Mouse (Mus musculus) megakaryocyte-erythroid progenitor cell, adult 5-6 weeks (primary cell): ENCODE measurements at regions not wholly inside any gene's neighbourhood (a gene's known extent, or its start where the extent isn't known, plus 50 kb on each side); places are given as distances from the start of the nearest gene placed in this dataset.
A peak's percentile ranks its signal among the peaks of the same experiment; 100 is the strongest.
"Not testable (repeated sequence)": the region's sequence is repeated elsewhere in the genome, so short reads cannot be mapped to it uniquely, and the experiment has no call there.

Experiments used
- ATAC-seq: replicated peaks from 2 replicates; pipeline ENCODE4 v1.8.0; 2016; ENCODE audit warnings: mild to moderate bottlenecking, inconsistent platforms; ENCODE audit not compliant: severe bottlenecking, poor library complexity, low FRiP score, low TSS enrichment

DNA sequence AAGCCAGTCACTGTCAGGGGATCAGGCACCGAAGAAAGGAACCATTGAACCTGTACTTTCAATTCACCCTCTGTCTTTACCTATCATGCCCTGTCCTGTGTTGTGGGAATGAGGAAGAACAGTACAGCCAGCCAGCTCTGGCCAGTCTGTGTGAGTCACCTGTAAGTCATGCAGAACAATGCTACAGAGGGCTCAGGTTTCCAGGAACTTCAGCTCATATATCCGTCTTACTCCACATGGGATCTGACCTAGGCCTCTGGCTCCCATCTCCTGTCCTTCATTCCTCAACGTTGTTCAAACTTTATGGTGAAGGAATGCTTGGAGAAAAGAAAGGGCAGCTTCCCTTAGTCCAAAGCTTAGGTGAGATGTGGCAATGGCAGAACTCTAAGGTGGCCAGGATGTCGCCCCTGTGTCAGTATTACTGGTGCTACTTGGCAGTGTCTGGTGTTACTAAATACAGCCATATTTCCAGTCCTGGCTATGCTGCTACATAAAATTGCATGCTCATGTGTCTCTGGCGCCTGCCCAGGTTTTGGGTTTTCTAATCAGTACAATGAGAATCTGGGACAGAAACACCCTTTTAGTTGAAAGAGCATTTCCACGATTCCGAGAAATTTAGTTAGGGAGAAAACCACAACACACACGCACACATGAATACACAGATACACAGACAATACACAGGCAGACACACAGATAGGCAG, 140.7 kb upstream of the Gmds start:
- no peak for ATAC-seq

- no peak for ATAC-seq
Measured at GRCm38 (mm10) chr13:32465787-32466186, 127.2 kb upstream of the Gmds start.

- ATAC-seq = no peak
Measured at GRCm38 (mm10) chr13:32465041-32465682, 126.6 kb upstream of the Gmds start.

GRCm38 (mm10) chr13:32454419-32455146, 116.0 kb upstream of the Gmds start:
- no peak for ATAC-seq

DNA sequence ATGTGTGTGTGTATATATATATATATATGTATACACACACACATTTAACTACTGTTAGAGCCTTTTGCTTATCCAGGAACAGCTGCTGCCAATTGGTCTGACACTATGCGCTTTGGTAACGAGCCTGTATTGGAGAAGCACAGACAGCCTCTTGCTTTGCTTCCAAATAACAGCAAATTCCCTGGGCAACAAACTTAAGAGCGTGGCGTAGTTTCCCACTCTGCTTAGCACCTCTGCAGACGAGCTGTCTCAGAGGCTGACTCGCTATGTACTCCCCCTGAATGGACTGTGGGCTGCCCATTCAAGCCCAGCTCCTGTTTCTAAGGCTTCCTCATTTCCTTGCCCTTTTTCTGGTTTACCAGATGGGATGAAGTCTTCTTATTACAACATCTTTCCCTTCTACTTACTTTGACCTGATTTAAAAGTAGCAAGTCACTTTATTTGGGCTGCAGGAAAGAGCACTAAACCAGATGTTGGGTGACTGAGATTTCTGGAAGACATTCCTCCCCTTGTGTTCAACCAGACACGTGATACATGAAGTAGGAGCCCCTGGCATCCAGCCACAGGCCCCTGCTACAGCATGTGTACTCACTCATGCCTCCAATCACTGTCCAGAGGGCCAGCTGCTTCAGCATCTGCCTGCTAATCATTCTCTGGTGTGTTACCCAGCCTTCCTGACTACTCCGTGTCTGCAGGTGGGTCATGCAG, 111.3 kb upstream of the Gmds start:
- no peak for ATAC-seq

DNA sequence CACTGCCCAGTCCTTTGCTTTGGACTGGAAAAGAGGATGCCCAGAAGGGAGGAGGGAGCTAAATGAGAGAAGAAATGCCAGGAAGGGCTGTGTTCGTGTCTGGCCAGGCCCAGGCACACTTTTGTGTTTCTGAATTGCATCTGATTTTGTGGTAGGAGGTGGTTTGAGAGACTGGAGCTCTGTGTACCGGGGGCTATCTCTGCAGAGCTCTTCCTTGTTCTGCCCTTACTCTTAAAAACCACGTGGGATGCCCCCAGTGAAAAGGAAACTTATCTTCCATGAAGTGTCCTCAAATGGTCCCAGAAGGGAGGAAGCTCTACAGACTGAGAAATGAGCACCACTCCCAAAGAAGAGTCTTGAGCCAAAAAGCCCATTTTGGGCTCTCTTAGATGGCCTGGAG, 106.0 kb upstream of the Gmds start:
- no peak for ATAC-seq

- ATAC-seq = no peak
Measured at GRCm38 (mm10) chr13:32442025-32442424, 103.5 kb upstream of the Gmds start.

GRCm38 (mm10) chr13:32435136-32435535, 96.6 kb upstream of the Gmds start:
- ATAC-seq = no peak

- ATAC-seq = no peak
Measured at GRCm38 (mm10) chr13:32428482-32428881, 89.9 kb upstream of the Gmds start.

DNA sequence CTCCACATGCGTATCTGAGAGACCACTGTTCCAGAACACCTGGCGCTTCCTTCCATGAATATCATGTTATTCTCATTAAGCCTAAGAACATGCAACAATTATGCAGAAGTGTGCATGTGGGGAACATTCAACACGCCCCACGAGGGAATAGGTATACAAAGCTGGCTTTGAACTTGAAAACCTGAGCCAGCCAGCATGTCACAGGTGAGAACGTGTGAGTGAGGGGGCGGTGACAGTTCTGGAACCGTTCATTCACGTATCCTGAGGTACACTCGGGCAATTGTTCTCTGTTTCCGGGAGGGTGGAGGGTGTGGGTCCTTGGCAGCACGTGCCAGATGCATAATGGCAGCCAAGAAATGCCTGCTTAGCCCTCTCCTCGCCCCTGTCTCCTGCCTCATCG, 88.4 kb upstream of the Gmds start:
- no peak for ATAC-seq

DNA sequence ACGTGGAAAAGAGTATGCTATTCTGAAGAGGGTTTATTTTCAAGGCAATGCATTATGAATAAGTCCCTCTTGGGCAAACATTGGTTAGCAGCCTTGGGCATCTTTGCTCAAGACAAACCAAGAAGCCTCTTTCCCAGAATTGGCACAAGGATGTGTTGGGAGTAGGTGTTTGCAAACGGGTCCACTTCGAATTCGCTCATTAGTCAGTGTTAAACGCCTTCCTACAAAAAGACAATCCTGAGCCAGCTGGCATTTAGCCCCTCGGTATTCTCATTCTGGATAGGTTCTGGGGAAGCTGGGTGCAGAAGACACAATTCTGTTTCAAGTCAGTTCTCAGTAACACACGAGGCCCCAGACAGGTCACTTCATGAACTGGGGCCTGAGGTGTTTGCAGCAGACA, 87.7 kb upstream of the Gmds start:
- no peak for ATAC-seq

DNA sequence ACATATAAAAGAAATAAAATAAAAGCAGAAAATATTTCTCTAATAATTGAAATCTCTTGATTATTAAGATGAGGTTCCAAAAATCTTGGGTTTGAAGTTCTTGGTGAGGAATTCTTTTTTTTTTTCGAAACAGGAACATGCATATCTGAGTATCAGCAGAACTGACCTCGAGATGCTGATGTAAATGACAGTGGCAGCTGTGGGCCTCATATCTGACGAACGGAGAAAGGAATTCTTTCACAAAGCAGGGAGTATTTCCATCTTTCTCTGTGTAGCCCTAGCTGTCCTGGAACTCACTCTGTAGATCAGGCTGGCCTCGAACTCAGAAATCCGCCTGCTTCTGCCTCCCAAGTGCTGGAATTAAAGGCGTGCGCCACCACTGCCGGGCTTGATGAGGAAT, 86.0 kb upstream of the Gmds start:
- ATAC-seq = not testable (repeated sequence)

DNA sequence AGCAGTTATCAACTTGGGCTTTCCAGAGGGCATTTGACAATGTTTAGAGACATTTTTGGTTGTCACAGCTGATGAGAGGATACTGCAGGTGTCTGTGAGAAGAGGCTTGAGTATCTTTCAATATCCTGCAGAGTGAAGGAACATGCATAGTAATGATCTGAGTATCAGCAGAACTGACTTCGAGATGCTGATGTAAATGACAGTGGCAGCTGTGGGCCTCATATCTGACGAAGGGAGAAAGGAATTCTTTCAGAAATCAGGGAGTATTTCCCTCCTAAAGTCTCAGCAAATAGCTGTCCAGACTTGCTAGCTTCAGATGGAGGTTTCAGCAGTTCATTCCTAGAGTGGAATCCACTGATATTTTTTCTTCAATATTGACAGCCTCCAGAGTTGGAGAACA, 83.9 kb upstream of the Gmds start:
- ATAC-seq = no peak

GRCm38 (mm10) chr13:32419326-32419725, 80.8 kb upstream of the Gmds start:
- ATAC-seq = no peak

DNA sequence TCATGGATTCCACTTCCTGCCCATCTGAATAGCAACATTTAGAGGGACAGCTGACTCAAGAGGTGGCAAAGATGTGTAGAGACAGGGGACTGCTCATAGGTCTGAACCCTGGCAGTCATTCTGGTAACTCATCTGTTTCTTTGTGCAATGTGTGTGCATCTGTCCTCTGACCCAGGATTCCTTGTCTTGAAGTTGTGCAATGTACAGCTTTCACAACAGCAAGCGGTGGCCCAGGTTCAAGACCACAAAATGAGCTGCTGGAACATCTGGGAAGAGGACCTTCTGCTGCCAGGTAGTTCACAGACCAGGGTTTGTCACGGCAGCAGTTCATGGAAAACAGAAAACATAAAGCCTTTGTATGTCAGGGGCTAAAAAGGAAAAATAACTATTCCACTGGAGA, 80.1 kb upstream of the Gmds start:
- ATAC-seq = no peak

DNA sequence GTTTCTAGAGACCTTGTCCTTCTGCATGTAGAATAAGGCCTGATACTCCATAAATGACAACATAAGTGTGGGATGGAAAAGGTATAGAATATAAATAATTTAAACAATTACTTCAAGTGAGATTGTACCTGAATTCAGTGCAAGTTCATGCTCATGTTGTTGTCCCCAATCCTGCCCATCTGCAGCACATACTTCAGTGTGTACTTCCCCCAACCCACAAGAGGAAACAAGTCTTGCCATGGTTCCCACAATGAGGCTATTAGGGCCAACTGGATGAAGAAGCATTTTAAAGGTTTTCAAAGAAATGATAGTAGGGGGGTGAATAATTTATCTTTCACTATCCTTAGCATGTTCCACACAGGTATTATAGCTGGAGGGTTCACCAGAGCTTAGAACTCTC, 79.4 kb upstream of the Gmds start:
- ATAC-seq = no peak

- ATAC-seq = peak; percentile 74; the same call in 1 of the 2 replicates
Measured at GRCm38 (mm10) chr13:32411287-32411935, 72.9 kb upstream of the Gmds start.

DNA sequence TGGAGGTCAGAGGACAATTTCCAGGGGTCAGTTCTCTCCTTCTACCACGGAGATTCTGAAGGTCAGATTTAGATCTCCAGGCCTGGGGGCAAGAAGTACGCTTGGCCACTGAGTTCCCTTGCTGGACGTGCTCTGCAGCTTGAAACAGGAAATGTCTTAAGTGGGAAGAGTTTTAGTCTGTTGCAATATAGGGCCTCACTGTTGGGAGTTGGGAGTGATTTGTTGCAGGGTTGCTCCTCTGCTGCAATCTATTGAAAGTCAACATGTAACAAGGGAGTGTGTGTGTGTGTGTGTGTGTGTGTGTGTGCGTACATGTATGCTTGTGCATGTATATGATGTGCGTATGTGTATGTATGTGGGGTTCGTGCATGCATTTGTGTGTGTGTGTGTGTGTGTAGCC, 71.5 kb upstream of the Gmds start:
- no peak for ATAC-seq

DNA sequence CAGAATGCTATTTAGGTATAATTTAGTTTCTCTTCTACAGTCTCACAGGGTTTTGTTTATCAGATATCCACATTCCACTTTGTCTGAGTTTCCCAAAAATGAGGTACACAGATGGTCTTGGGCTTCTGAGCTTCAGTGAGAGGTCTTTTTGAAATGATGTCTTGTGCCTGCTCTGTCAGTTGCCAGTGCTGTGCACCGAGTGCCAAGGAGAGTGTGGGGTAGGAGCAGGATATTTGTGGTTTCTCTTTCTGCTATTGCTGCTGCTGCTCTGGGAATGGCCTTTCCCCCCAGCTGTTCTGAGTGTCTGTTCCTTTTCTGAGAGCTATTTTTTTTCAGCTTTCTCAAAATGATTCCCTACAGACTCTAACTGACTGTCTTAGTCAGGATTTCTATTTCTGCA, 60.1 kb upstream of the Gmds start:
- no peak for ATAC-seq
